Mouse (Mus musculus): ENCODE data around the gene Tspan14. TPM values are rescaled to one million over a fixed set of nuclear protein-coding genes. Genes with fewer than 3 reads are reported as not detected.

The Tspan14 gene
- polyA plus RNA-seq, 1 experiment from 2014 or later: 88.5 TPM

DNA sequence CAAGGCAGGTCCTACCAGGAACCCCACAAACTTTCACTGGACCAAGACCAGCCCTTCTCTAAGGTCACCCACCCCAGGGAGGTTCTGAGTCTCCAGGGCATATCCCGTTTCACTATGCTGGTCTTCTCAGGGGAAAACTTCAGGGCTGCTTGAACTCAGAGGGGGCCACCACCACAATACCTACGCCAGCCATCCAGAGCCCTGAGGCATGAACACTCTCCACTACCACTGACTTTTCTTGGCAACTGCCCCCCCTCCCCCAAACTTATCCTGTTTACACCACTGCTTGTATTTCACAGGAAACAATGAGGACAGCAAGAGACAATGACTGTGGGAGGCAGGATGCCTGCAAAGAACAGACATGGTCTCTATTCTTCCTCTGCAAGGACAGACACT, 7.6 kb downstream of the Tspan14 start:
- WGBS: 36% methylated on average over 2 of the region's 2 CpGs
- Histone ChIP-seq H3K4me3 (no peak overlapping the region), H3K27ac (replicated peaks) (peak overlapping the region; percentile 97; the same call in 1 of the 2 replicates), H3K4me1 (peaks cover 84% of the 10 kb centered on the region), H3K27me3 (no peaks in the 10 kb centered on the region), H3K9ac (replicated peaks) (no peak overlapping the region), H3K4me2 (replicated peaks) (no peak overlapping the region), H3K36me3 (no peaks in the 10 kb centered on the region), H3K9me3 (no peaks in the 10 kb centered on the region)
- no peak for ATAC-seq (ENCODE audit: low FRiP score, low read depth)

DNA sequence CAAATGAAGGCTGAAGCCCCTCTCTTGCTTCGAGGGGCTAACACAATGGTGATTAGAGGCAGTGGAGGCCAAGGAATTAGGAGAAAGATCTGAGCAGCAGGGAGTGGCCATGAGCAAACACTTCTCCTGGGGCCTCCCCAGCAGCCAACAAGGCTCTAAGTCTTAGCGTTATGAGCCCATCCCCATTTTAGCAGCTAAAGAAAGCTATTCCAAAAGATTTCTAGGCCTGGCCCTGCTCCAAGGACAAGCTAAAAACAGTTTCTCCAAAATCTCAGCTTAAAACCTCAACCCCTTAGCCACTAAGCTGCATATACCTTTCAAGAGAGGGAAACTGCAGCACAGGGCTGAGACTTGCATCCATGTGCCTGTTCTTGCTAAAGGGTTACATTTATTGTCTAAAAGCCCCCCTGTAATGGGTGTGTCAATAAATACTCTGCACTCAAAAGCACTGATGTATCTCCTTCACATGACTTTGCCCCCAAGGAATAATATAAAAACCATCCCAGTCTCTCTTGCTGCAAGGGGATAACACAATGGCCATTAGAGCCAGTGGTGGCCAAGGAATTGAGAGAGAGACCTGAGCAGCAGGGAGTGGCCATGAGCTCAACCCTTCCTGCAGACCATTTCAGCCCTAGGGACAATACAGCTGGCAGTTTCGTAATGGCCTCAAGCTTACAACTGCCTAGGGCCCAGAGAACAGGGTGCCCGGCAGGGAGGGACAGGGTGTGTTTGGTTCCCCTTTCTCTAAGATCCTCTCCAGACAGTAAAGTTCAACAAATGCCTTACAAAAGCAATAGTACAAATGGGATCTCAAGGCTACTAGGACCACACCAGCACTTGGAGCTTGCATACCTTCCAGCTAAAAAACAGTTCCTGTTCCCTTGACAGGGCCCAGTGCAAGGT, 8.3 kb downstream of the Tspan14 start:
- no peak for ATAC-seq (ENCODE audit: low FRiP score, low read depth)
- H3K9me3 ChIP-seq: no peaks in the 10 kb centered on the region
- no peak overlapping the region for H3K9ac ChIP-seq (replicated peaks)
- 18% methylated on average over 4 of the region's 4 CpGs for WGBS
- peaks cover 84% of the 10 kb centered on the region for H3K4me1 ChIP-seq
- 0 out of 2 replicates have a peak overlapping the region, but pooled peaks have one; percentile 5 for H3K4me2 ChIP-seq (replicated peaks)
- peak overlapping the region; percentile 97 for H3K27ac ChIP-seq (replicated peaks)
- no peak overlapping the region for H3K4me3 ChIP-seq
- H3K27me3 ChIP-seq: no peaks in the 10 kb centered on the region
- H3K36me3 ChIP-seq: no peaks in the 10 kb centered on the region

DNA sequence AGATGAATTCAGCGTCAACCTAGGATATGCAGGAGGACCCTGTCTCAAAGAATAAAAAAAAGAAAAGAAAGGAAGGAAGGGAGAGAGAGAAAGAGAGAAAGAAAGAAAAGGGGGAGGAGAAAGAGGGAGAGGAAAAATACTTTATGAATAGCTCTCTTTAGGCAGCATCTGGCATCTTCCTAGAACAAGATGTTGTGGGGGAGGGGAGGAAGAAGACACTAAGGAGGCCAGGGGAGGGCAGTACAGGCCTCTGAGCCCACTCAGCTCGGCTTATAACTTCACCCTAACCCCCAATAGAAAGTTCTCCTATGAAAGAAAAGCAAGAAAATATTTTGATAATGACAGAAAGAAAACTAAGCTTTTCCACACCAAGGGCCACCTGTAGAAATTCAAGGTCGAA, 9.0 kb downstream of the Tspan14 start:
- Histone ChIP-seq H3K4me2 (replicated peaks) (0 out of 2 replicates have a peak overlapping the region, but pooled peaks have one; percentile 5), H3K27ac (replicated peaks) (peak overlapping the region; percentile 97), H3K9me3 (no peaks in the 10 kb centered on the region), H3K4me3 (no peak overlapping the region), H3K4me1 (peaks cover 85% of the 10 kb centered on the region), H3K36me3 (no peaks in the 10 kb centered on the region), H3K9ac (replicated peaks) (no peak overlapping the region), H3K27me3 (no peaks in the 10 kb centered on the region)
- no peak for ATAC-seq (ENCODE audit: low FRiP score, low read depth)
- WGBS: 27% methylated on average over 3 of the region's 3 CpGs

DNA sequence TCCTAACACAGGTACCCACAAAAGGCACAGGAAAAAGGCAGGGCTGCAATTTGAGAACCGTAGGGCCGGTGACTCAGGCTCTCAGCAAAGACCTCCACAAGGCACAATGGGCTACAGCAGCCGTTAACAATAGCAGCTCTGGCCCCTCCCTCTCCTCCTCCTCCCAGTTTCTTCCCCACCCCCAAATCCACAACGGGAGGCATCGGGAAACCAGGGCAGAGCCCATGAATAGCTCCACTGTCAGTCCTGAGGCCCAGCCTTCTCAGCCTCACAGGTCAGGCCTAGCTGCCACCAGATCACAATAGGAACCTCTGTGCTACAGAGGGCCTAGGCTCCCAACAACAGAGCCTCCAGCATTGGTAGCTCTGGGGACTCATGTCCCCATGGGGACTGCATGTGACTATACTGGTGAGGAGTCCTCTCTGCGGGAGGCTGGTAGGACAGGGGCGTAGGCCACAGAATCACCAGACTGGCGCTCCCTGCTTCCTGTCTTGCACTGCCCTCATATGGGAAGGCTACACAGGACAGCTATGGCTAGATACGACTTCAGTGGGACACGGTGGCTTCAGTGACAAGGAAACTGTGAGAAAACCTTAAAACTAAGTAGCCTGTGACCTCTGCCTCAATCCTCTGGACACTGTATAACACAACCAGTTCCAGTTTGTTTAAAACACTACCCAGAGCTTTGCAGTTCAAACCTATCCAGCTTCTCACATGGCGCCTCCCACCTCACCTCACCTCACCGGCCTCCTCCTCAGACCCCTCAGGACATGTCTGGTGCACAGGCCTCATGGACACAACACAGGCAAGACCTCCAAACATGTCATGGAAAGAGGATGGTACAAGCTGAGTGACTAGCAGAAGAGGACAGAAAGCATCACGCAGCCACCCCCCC, 10.1 kb downstream of the Tspan14 start:
- Histone ChIP-seq H3K4me2 (replicated peaks) (peak overlapping the region; percentile 43), H3K4me1 (peaks cover 76% of the 10 kb centered on the region), H3K9me3 (no peaks in the 10 kb centered on the region), H3K27ac (replicated peaks) (peak overlapping the region; percentile 97), H3K4me3 (no peak overlapping the region), H3K9ac (replicated peaks) (peak overlapping the region; percentile 42; the same call in 1 of the 2 replicates), H3K27me3 (no peaks in the 10 kb centered on the region), H3K36me3 (no peaks in the 10 kb centered on the region)
- 18% methylated on average over 13 of the region's 13 CpGs for WGBS
- peak; percentile 90 for ATAC-seq (ENCODE audit: low FRiP score, low read depth)

DNA sequence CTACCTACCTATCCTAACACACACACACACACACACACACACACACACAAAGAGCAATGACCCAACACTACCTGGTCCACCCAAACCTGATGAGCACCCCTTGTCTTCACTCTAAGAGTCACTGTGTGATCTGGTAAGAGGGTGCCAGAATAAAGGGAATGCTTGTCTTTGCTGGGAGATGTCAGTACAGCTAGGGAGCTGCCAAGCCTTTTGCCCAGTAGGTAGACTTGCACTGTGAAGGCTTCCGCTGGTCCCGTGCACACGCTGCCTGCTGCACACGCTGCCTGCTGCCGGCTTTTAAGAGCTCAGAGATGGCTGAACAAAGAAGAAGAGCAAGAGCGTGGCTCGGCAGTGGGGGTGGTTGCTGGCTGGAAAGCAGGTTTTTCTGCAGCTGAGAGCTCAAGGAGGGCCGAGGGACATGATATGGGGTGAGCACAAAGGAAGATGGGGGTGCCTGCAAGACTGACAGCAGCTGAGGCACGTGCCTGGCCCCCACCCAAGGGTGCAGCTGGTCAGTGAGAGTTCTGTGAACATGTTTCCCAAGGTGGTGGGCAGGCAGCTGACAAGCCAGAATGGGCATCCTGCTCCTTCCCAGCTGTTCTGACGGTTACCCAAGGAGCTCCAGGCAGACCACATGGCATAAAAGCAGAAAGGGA, 10.9 kb downstream of the Tspan14 start:
- ATAC-seq (ENCODE audit: low FRiP score, low read depth): peak; percentile 44
- H3K4me1 ChIP-seq: peaks cover 78% of the 10 kb centered on the region
- H3K4me3 ChIP-seq: peak overlapping the region; percentile 6

DNA sequence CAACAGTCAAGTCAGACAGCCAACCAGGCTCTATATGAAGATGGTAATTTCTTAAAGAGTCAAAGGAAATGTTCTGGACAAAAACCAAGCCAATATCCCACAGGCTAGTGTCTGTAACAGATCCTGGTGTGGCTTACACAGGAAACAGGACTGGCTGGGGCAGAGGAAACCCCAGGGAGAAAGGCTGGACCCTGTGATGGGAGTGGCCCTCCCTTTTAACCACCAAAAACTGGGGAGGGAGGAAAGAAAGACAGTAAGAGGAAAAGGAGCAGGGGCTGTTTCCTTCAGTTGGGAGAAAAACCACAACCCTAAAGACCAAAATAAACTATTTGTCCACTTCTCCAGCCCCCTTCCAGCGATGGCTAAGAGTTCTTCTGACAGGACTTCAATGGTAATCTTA, 11.5 kb downstream of the Tspan14 start:
- H3K9me3 ChIP-seq: no peaks in the 10 kb centered on the region
- no peak for ATAC-seq (ENCODE audit: low FRiP score, low read depth)
- H3K4me2 ChIP-seq (replicated peaks): peak overlapping the region; percentile 43
- no peaks in the 10 kb centered on the region for H3K27me3 ChIP-seq
- peak overlapping the region; percentile 42 for H3K9ac ChIP-seq (replicated peaks)
- H3K4me1 ChIP-seq: peaks cover 83% of the 10 kb centered on the region
- no peak overlapping the region for H3K4me3 ChIP-seq
- no peaks in the 10 kb centered on the region for H3K36me3 ChIP-seq
- 54% methylated on average over 1 of the region's 1 CpGs for WGBS
- peak overlapping the region; percentile 97 for H3K27ac ChIP-seq (replicated peaks)

More for the DNA sequence above, 10.9 kb downstream of the Tspan14 start:
- WGBS: 2% methylated on average over 10 of the region's 10 CpGs
- peak overlapping the region; percentile 97 for H3K27ac ChIP-seq (replicated peaks)
- H3K27me3 ChIP-seq: no peaks in the 10 kb centered on the region
- peak overlapping the region; percentile 43 for H3K4me2 ChIP-seq (replicated peaks)
- no peaks in the 10 kb centered on the region for H3K36me3 ChIP-seq
- peak overlapping the region; percentile 42 for H3K9ac ChIP-seq (replicated peaks)
- H3K9me3 ChIP-seq: no peaks in the 10 kb centered on the region

DNA sequence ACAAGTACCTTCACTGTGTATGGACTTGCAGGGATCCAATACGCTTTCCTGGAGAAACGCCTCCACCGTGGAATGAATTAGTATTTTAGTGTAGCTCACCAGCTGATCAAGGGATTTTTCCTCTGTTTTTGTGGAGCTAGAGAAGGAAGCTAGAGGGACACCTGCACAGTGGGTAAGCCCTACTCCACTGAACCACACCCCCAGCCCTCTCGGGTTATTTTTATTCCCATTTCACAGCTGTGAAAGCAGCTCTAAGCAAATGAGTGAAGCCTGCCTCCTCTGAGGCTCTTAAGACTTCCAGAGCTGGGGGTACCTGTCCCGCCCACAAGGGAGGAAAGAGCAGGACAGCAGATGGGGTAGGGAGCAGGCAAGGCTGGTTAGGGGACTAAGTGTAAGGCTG, 13.2 kb downstream of the Tspan14 start:
- H3K27ac ChIP-seq (replicated peaks): no peak overlapping the region
- H3K4me1 ChIP-seq: peaks cover 80% of the 10 kb centered on the region
- no peak overlapping the region for H3K4me3 ChIP-seq
- no peak for ATAC-seq (ENCODE audit: low FRiP score, low read depth)
- H3K9me3 ChIP-seq: no peaks in the 10 kb centered on the region
- no peaks in the 10 kb centered on the region for H3K36me3 ChIP-seq
- 83% methylated on average over 5 of the region's 5 CpGs for WGBS
- no peaks in the 10 kb centered on the region for H3K27me3 ChIP-seq
- no peak overlapping the region for H3K9ac ChIP-seq (replicated peaks)
- H3K4me2 ChIP-seq (replicated peaks): no peak overlapping the region

DNA sequence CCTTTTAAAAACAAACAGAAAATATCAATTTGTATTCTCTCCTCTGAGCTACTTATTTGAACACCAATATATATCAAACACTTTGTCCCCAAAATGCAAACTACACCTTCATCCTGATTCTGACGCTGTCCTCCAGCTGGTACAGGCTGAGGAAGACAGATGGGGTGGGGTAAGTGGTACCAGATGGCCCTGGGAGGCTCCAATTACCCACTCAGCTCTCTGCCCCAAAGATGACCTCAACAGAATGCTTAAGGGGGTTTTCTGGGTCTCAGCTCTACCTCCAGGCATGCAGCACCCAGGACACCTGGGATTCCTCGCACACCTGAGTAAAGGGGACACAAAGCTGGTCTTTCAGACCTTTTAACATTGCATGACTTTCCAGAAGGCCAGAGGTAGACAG, 13.9 kb downstream of the Tspan14 start:
- Histone ChIP-seq H3K4me1 (peaks cover 74% of the 10 kb centered on the region), H3K4me3 (no peak overlapping the region), H3K9ac (replicated peaks) (no peak overlapping the region), H3K9me3 (no peaks in the 10 kb centered on the region), H3K27ac (replicated peaks) (no peak overlapping the region), H3K36me3 (no peaks in the 10 kb centered on the region), H3K4me2 (replicated peaks) (no peak overlapping the region), H3K27me3 (no peaks in the 10 kb centered on the region)
- ATAC-seq (ENCODE audit: low FRiP score, low read depth): no peak
- 61% methylated on average over 2 of the region's 2 CpGs for WGBS

DNA sequence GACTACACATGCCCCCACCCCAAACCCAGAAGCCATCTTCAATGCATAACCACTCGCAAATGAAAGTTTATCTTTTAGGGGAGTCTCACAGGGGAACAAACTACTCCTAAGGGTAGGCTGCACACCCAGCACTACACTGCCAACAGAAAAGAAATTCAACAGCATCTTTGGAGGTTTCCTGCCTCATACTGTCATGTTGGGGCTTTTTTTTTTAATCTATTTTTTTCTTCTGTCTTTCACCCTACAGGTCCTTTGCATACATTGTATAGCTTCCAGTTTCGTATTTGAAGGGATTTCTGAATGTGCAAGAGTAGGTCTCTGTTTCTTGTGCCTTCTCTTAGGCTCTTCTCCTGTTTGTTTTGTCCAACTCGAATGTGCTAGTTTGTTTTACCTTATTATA, 14.3 kb downstream of the Tspan14 start:
- no peaks in the 10 kb centered on the region for H3K9me3 ChIP-seq
- H3K27ac ChIP-seq (replicated peaks): no peak overlapping the region
- WGBS: 87% methylated on average over 3 of the region's 3 CpGs
- H3K4me1 ChIP-seq: peaks cover 70% of the 10 kb centered on the region
- no peaks in the 10 kb centered on the region for H3K36me3 ChIP-seq
- no peak overlapping the region for H3K4me2 ChIP-seq (replicated peaks)
- H3K4me3 ChIP-seq: no peak overlapping the region
- no peaks in the 10 kb centered on the region for H3K27me3 ChIP-seq
- ATAC-seq (ENCODE audit: low FRiP score, low read depth): no peak
- H3K9ac ChIP-seq (replicated peaks): no peak overlapping the region

DNA sequence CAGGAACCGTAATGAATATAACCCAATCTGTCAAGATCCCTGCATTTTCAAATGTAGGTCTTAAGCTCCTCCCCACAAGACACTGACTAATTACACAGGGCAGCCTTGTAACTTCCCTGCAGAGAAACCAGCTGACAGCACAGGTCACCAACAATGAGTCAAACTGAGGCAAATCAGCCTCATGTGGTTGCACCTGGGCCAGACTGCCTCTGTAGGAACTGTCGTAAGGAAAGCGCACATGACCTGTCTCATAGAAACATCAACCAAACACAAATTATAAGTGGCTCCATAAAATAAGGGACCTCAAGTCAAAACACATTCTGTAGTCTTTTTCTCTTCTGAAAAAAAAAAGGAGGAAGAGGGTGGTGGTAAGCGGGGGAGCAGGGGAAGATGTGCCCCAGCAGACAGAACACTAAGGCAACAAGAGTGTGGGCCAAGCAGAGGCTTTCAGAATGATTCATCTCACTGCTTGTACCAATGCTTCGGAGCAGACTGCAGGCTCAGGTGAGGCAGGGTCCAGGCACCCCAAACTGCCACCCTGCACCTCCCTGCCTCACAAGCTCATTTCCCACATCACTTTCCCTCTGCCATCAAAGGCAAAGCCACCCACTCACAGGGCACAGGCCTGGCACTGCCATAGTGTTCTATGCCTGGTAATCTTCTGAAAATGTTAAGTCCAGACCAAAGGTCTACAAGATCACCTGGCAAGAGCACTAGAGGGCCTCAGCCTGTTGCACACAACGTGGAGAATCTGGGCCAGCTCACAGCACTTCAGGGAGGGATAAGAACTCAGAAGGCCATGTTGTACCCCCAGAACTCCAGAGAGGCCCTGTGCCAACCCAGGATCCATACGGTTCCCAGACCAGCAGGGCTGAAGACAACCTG, 16.6 kb downstream of the Tspan14 start:
- 73% methylated on average over 7 of the region's 7 CpGs for WGBS
- no peak overlapping the region for H3K27ac ChIP-seq (replicated peaks)
- no peak for ATAC-seq (ENCODE audit: low FRiP score, low read depth)
- H3K4me2 ChIP-seq (replicated peaks): no peak overlapping the region
- 0 out of 2 replicates have a peak, but pooled peaks cover 5% of the 10 kb centered on the region for H3K36me3 ChIP-seq
- H3K27me3 ChIP-seq: no peaks in the 10 kb centered on the region
- H3K4me1 ChIP-seq: peaks cover 46% of the 10 kb centered on the region
- no peaks in the 10 kb centered on the region for H3K9me3 ChIP-seq
- no peak overlapping the region for H3K9ac ChIP-seq (replicated peaks)
- H3K4me3 ChIP-seq: no peak overlapping the region

DNA sequence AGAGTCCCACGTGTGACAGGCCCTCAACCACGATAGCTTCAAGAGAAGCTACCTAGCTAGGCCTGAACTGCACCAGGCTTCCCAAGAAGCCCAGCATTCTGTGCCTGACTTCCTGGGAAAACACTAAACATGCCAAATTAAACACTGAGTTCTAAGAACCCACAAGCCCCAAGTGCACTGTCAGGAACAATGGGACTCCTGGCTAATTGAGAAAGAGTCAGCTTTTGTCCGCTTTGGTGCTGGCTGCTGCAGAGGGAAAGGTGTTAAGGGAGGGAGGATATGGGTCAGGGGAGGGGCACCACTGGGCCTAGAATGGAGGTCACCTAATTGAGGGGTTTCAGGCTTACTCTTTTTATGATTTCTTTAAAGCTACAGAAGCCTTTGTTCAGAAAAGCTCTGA, 17.6 kb downstream of the Tspan14 start:
- H3K27ac ChIP-seq (replicated peaks): no peak overlapping the region; the same call in 1 of the 2 replicates
- WGBS: 39% methylated on average over 3 of the region's 3 CpGs
- peaks cover 37% of the 10 kb centered on the region for H3K4me1 ChIP-seq
- no peaks in the 10 kb centered on the region for H3K27me3 ChIP-seq
- H3K4me3 ChIP-seq: no peak overlapping the region
- no peaks in the 10 kb centered on the region for H3K9me3 ChIP-seq
- no peak; the same call in 1 of the 2 replicates for ATAC-seq (ENCODE audit: low FRiP score, low read depth)
- no peak overlapping the region for H3K4me2 ChIP-seq (replicated peaks)
- no peak overlapping the region for H3K9ac ChIP-seq (replicated peaks)
- H3K36me3 ChIP-seq: 0 out of 2 replicates have a peak, but pooled peaks cover 5% of the 10 kb centered on the region

Data from midbrain, embryonic 12.5 days (tissue).